Mouse (Mus musculus) c-Kit-positive CD71-positive TER-119-negative erythroid progenitor cells, embryonic 14.5 days (primary cell): Measurements from ENCODE around the gene Csn1s1.

ENCODE experiments used
- DNase-seq: peaks from one replicate; pipeline ENCODE4 v3.0.0-alpha.2; 2013; ENCODE audit warnings: low read depth

Csn1s1 gene

DNA sequence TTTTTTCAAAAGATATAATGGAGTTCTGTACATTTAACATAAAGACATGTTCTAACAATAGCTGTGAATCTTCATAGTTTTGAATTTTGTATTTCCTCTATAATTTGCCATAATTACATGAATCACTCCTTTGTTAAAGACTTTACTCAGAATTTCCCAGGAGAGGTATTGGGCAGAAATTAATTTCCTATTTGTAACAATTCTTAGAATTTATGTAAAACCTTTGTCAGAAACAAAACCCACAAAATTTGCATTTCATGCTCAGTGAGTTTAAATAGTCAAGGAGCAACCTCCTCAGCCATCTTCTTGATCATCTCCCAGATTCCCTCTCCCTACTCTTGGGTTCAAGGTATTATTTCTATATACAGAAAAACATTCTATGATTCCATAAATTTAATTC, at the start of gene Csn1s1:
Csn1s1 (plus strand) TSS at position 301 of the 400 bp plus-strand sequence.
- DNase-seq: no peak

DNA sequence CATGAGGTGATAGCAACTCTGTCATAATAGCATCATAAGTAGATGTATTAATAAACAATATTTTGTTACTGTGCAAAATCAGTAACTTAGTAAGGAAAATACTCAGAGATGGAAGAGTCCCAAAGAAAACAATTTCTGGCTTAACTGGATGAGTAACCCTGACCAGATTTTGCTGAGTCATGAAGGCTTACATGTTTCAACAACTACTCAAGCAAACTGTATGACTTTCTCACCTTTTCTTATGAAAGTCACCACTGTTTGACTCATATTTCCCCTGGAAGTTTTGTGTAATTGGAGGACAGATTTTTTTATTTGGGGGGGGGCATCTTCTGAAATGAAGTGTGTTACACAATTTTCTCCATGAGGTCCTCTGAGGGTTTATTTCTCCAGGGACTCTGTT, 43.3 kb upstream of the Csn1s1 start:
- no peak for DNase-seq

DNA sequence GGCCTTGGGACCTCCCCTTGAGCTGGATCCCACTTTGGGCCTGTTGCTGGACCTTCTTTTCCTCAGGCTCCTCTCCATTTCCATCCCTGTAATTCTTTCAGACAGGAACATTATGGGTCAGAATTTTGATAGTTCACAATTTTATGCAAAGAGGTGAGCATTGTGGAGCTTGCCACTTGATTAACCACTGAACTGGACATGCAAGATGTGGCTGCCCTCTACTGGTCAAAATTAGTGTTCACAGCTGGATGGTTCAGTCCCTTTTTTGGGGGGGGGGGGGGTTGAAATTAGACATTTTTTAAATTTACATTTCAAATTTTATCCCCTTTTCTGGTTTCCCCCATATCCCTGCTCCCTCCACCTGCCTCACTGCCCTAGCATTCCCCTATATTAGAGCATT, 23.2 kb upstream of the Csn1s1 start:
- DNase-seq: no peak

DNA sequence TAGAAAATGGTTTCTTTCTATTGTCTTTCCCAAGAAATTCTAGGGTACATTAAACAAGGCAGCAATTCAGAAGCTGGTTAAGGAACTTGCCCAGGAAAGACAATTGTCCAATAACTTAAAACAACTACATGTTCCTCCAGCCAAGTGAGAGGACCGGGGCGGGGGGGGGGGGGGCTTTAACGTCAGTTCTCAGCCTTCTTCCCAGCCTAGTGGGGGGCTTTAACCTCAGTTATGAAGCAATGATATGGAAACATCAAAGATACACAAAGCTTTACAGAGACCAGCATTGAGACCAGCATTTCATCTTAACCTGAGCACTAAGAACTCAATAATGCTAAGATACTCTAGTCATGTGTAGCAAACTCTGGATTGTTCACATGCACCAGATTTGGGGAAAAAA, 33.5 kb downstream of the Csn1s1 start, which contains the start of gene Csn2:
Csn2 (minus strand) TSS at position 101 of the 400 bp plus-strand sequence.
- no peak for DNase-seq

DNA sequence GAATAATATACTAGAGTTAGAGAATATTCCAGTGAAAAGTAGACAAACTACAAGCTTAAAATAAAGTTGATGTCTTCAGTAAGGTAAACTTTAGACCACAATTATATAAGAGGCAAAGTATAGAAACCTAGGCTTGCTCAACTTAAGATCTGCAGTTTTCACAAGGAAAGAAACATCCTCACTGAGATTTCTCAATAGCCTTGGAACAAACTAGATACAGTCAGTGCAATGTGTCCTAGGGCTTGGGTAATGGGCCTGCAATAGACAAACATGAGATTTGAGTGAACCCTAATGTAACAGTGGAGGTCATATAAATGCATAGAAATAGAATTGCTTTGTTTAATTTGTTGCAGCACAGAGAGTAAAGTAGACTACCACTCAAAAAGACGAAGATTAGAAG, 39.9 kb downstream of the Csn1s1 start:
- DNase-seq: no peak
